Mouse (Mus musculus): ENCODE measurements around the gene Glcci1. TPM values are rescaled to one million over a fixed set of nuclear protein-coding genes. Genes with fewer than 3 reads are reported as not detected.

The Glcci1 gene
- polyA plus RNA-seq, 1 experiment from 2014 or later = 8.7 TPM

GRCm38 (mm10) chr6:8640863-8641262, 131.5 kb downstream of the Glcci1 start:
- H3K9me3 ChIP-seq (ENCODE audit: control insufficient read depth, low read length) = no peaks in the 10 kb centered on the region
- H3K36me3 ChIP-seq (ENCODE audit: control insufficient read depth, insufficient read depth, low read length) = no peaks in the 10 kb centered on the region
- no peak overlapping the region for H3K4me2 ChIP-seq (ENCODE audit: low read depth, low read length)
- ATAC-seq (ENCODE audit: low read depth) (no peak), DNase-seq (ENCODE audit: low spot score) (no peak)
- no peak overlapping the region for H3K9ac ChIP-seq (ENCODE audit: low read depth, low read length)
- no peak overlapping the region for H3K27ac ChIP-seq (replicated peaks; ENCODE audit: low read depth, low read length)
- WGBS = 82% methylated on average over 5 of the region's 5 CpGs
- H3K4me3 ChIP-seq (ENCODE audit: low read depth, low read length) = no peak overlapping the region
- H3K4me1 ChIP-seq (ENCODE audit: control insufficient read depth, insufficient read depth, low read length) = 0 out of 2 replicates have a peak, but pooled peaks cover 4% of the 10 kb centered on the region
- H3K27me3 ChIP-seq (replicated peaks; ENCODE audit: control insufficient read depth, insufficient read depth, low read length) = no peaks in the 10 kb centered on the region

GRCm38 (mm10) chr6:8644703-8645102, 135.3 kb downstream of the Glcci1 start:
- H3K36me3 ChIP-seq (ENCODE audit: control insufficient read depth, insufficient read depth, low read length) = no peaks in the 10 kb centered on the region
- DNase-seq (ENCODE audit: low spot score) (peak; percentile 56), ATAC-seq (ENCODE audit: low read depth) (no peak)
- 69% methylated on average over 10 of the region's 10 CpGs for WGBS
- no peak overlapping the region for H3K9ac ChIP-seq (ENCODE audit: low read depth, low read length)
- H3K27ac ChIP-seq (replicated peaks; ENCODE audit: low read depth, low read length) = peak overlapping the region; percentile 58; the same call in 1 of the 2 replicates
- H3K4me2 ChIP-seq (ENCODE audit: low read depth, low read length) = no peak overlapping the region
- no peaks in the 10 kb centered on the region for H3K27me3 ChIP-seq (replicated peaks; ENCODE audit: control insufficient read depth, insufficient read depth, low read length)
- H3K9me3 ChIP-seq (ENCODE audit: control insufficient read depth, low read length) = no peaks in the 10 kb centered on the region
- H3K4me1 ChIP-seq (ENCODE audit: control insufficient read depth, insufficient read depth, low read length) = 0 out of 2 replicates have a peak, but pooled peaks cover 4% of the 10 kb centered on the region
- H3K4me3 ChIP-seq (ENCODE audit: low read depth, low read length) = no peak overlapping the region

- Histone ChIP-seq H3K4me2 (ENCODE audit: low read depth, low read length) (no peak overlapping the region), H3K9ac (ENCODE audit: low read depth, low read length) (no peak overlapping the region), H3K4me3 (ENCODE audit: low read depth, low read length) (no peak overlapping the region), H3K27me3 (replicated peaks; ENCODE audit: control insufficient read depth, insufficient read depth, low read length) (no peaks in the 10 kb centered on the region), H3K9me3 (ENCODE audit: control insufficient read depth, low read length) (no peaks in the 10 kb centered on the region), H3K4me1 (ENCODE audit: control insufficient read depth, insufficient read depth, low read length) (0 out of 2 replicates have a peak, but pooled peaks cover 4% of the 10 kb centered on the region), H3K36me3 (ENCODE audit: control insufficient read depth, insufficient read depth, low read length) (no peaks in the 10 kb centered on the region), H3K27ac (replicated peaks; ENCODE audit: low read depth, low read length) (no peak overlapping the region)
- no peak for ATAC-seq (ENCODE audit: low read depth)
- WGBS = 50% methylated on average over 2 of the region's 2 CpGs
- no peak for DNase-seq (ENCODE audit: low spot score)
These were observed 136.3 kb downstream of the Glcci1 start for GRCm38 (mm10) chr6:8645708-8646107.

Data from embryonic facial prominence, embryonic 14.5 days (tissue).